Mouse (Mus musculus): ENCODE data around the gene Foxo3. TPM values are rescaled to one million over a fixed set of nuclear protein-coding genes. Genes with fewer than 3 reads are reported as not detected.

Foxo3 gene
- 52.2 TPM for polyA plus RNA-seq (2014; fragmentation: Illumina TruSeq; extraction: RNeasy Lipid Tissue Mini Kit (QIAGEN cat#74804); ENCODE audit: low read depth, low replicate concordance)

GRCm38 (mm10) chr10:42276507-42277345 lies at the start of gene Foxo3:
TSS of gene Foxo3 (minus strand) at chr10:42276755.

Other genes with a start within 250 kb of the Foxo3 start
- 14.9 TPM for gene Afg1l, start 201.8 kb upstream of the Foxo3 start, polyA plus RNA-seq (2014; fragmentation: Illumina TruSeq; extraction: RNeasy Lipid Tissue Mini Kit (QIAGEN cat#74804); ENCODE audit: low read depth, low replicate concordance)
- gene Snx3, start 225.3 kb upstream of the Foxo3 start, polyA plus RNA-seq (2014; fragmentation: Illumina TruSeq; extraction: RNeasy Lipid Tissue Mini Kit (QIAGEN cat#74804); ENCODE audit: low read depth, low replicate concordance), result 149 TPM

Measured in sigmoid colon, adult 10 weeks (tissue).